Mouse (Mus musculus) kidney, adult 2 months (tissue): Measurements from ENCODE around the gene Ifi202b. TPM values are rescaled to one million over a fixed set of nuclear protein-coding genes. Genes with fewer than 3 reads are reported as not detected.
"Not testable (repeated sequence)": the region's sequence is repeated elsewhere in the genome, so short reads cannot be mapped to it uniquely, and the experiment has no call there.

Source experiments
- DNase-seq: peaks from one replicate; pipeline ENCODE4 v3.0.0; 2021
- H3K27ac ChIP-seq: fragments of 200-500 bp; 2 replicates; pipeline ENCODE4 v1.5.1; 2012; ENCODE audit warnings: low read depth, low read length, control low read depth, inconsistent platforms; ENCODE audit not compliant: insufficient read depth
- H3K27me3 ChIP-seq: fragments of 200-500 bp; replicated peaks from 2 replicates; pipeline ENCODE4 v1.6.1; 2012; ENCODE audit warnings: mild to moderate bottlenecking, moderate library complexity, low read length, inconsistent platforms; ENCODE audit not compliant: control insufficient read depth, insufficient read depth
- H3K36me3 ChIP-seq: fragments of 200-500 bp; 2 replicates; pipeline ENCODE4 v1.6.1; 2012; ENCODE audit warnings: mild to moderate bottlenecking, moderate library complexity, low read length, inconsistent platforms; ENCODE audit not compliant: control insufficient read depth, insufficient read depth
- H3K4me1 ChIP-seq: fragments of 200-500 bp; 2 replicates; pipeline ENCODE4 v1.6.1; 2011; ENCODE audit warnings: low read length; ENCODE audit not compliant: control insufficient read depth, insufficient read depth
- H3K4me3 ChIP-seq: fragments of 200-500 bp; 2 replicates; pipeline ENCODE4 v1.5.1; 2011; ENCODE audit warnings: mild to moderate bottlenecking, low read depth, low read length, control low read depth; ENCODE audit not compliant: insufficient read depth
- CTCF ChIP-seq: fragments of 200-500 bp; conservative IDR thresholded peaks from 2 replicates; pipeline ENCODE4 v1.5.1; 2011; ENCODE audit warnings: low read depth, mild to moderate bottlenecking, control low read depth, low read length, moderate library complexity, mixed read lengths; ENCODE audit not compliant: insufficient read depth, insufficient read length
- POLR2A ChIP-seq: fragments of 200-500 bp; IDR thresholded peaks from one replicate; pipeline ENCODE4 v1.6.1; 2011; ENCODE audit warnings: low read depth, low read length, control low read depth
- WGBS: fragments of 180-500 bp; shearing (Covaris S2); methylation state at CpG from one replicate; pipeline ENCODE4 v1.1.7; 2018; 5-methylcytosine and 5-hydroxymethylcytosine counted together
- polyA plus RNA-seq: library from polyadenylated mRNA; depleted of rRNA; stranded (reverse); fragments of >200 nt; gene quantifications from 2 replicates; pipeline ENCODE4 v1.2.3, GENCODE M21; 2012; rRNA removed

Gene Ifi202b
- not detected in 2 replicates for polyA plus RNA-seq

DNA sequence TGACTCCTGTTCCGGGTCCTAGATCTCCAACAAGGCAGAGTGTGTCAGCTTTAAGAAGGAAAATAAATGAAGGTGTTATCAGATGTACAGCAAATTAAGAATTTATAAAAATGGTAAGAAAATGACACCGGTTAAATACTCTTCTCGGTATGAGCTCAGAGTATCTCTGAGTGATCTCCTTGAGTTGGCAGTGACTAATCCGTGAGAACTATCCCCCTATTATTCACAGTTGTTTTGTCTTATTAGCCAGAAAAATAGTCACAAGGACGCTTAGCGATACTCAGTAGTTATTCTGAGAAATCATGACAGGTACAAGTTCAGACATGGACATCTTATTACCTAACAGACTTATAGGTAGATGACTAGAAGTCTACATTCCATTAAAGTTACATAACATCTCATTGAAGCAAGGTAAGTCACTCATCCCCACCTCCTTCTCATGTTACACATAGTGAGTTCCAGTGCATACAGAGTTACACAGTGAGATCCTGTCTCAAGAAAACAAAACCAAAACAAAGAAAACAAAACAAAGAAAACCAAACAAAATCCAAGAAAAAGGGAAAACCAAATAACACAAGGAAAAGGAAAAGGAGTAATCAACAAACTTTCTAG, at the start of gene Ifi202b:
Gene Ifi202b (minus strand): TSS at position 51 of the 612 bp plus-strand sequence.
- H3K4me1 ChIP-seq, H3K4me3 ChIP-seq, DNase-seq, H3K36me3 ChIP-seq, H3K27me3 ChIP-seq, H3K27ac ChIP-seq: not testable (repeated sequence)
- WGBS, result 87% methylated on average over 6 of the region's 6 CpGs

DNA sequence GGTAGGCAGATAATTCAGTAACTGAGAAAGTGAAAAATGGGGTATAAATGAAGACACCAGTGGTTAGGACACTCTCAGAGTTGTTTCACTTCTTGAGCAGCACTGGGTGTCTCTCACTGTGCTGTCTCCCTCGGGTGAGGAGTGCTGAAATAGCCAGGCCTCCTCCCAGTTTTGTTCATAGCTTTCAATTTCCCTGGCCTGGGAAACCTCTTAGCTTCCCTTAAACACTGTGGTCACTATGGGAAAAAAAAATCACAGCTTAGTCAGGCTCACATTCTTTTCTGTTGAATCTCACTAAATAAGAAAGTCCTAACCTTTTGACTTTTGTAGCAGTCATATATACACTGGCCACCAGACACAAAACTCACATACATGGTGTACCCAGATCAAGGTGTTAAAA, 49.2 kb upstream of the Ifi202b start, which contains the start of gene Ifi205:
Gene Ifi205 (minus strand): TSS at position 113 of the 400 bp plus-strand sequence.
- 31% methylated on average over 1 of the region's 1 CpGs for WGBS

DNA sequence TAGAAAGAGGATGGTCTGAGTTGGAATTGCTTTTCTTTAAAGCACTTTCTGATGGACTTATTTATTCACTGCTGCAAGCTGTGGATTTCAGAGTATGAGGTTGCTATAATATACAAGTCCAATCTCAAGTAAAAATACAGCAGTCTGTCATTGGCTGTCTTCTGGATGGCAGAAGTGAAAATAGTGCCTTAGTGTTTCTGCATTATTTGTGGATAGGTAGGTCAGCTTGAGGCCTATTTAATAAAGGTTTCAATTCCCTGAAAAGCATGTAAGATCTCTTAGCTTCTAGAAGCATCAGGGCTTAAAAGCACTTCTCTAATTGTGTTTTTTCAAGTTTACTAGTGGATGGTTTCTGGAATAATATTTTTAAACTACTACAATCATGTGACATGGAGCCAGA, 24.5 kb upstream of the Ifi202b start:
- not testable (repeated sequence) for H3K4me1 ChIP-seq, H3K36me3 ChIP-seq, H3K27me3 ChIP-seq, H3K27ac ChIP-seq, H3K4me3 ChIP-seq, DNase-seq

More for the DNA sequence above, 49.2 kb upstream of the Ifi202b start, which contains the start of gene Ifi205:
- Histone ChIP-seq H3K4me1 (no peaks in the 10 kb centered on the region), H3K27ac (no peak within 1 kb of the TSS), H3K4me3 (no peak within 1 kb of the TSS), H3K27me3 (no peaks in the 10 kb centered on the region), H3K36me3 (no peaks in the 10 kb centered on the region)
- TF ChIP-seq POLR2A (no peak), CTCF (no peak)
- DNase-seq, result no peak

- not testable (repeated sequence) for H3K27ac ChIP-seq, H3K36me3 ChIP-seq, DNase-seq, H3K27me3 ChIP-seq, H3K4me1 ChIP-seq, H3K4me3 ChIP-seq
- 71% methylated on average over 2 of the region's 3 CpGs for WGBS
These were observed 22.0 kb upstream of the Ifi202b start for GRCm38 (mm10) chr1:174004352-174005109.

DNA sequence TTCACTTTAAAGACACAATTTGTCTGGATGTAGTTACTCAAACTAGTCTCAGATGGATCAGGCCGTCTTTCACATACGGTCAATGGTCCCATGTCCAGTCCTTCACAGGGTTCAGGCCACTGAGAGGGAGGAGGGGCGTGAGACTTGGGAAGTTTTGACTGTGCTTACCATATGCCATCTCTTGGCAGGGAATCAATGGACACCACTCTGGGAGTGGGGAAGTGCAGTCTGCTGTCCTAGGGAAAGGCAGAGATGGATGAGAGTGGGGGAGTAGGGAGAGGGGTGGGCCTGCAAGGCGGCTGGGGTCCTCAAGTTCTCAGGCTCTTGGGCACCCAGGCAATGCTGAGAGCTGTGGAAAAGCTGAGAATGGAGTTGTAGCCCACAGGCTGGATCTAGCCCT, 12.5 kb upstream of the Ifi202b start:
- Histone ChIP-seq H3K4me1 (no peaks in the 10 kb centered on the region), H3K36me3 (no peaks in the 10 kb centered on the region), H3K27ac (no peak overlapping the region), H3K4me3 (no peak overlapping the region), H3K27me3 (no peaks in the 10 kb centered on the region)
- TF ChIP-seq POLR2A, result no peak
- no peak for TF ChIP-seq CTCF
- WGBS, result 77% methylated on average over 4 of the region's 4 CpGs
- no peak for DNase-seq

DNA sequence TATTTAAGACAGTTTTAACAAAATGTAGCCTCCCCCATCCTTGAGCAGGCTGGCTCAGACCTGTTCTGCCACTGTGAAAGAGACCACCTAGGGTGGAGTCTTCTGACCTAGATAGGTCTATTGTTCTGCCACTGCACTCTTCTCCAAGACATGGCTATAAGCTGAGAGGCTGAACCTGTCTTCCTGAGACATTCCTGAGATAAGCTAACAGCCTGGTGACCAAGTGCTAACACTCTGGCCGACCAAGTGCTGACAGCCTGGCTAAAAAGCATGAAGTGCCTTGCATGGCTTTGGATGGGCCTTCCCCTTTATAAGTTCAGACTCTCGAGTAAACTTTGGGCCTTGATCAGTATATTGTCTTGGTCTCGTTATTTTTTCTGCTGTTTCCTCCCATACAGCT, 1.5 kb downstream of the Ifi202b start:
- not testable (repeated sequence) for H3K27me3 ChIP-seq, H3K4me3 ChIP-seq, H3K27ac ChIP-seq, H3K36me3 ChIP-seq, H3K4me1 ChIP-seq, DNase-seq
- WGBS, result 54% methylated on average over 3 of the region's 3 CpGs

- Histone ChIP-seq H3K4me3 (no peak overlapping the region), H3K4me1 (no peaks in the 10 kb centered on the region), H3K27me3 (no peaks in the 10 kb centered on the region; the same call in 1 of the 2 replicates), H3K27ac (no peak overlapping the region), H3K36me3 (no peaks in the 10 kb centered on the region)
- DNase-seq, result no peak
- TF ChIP-seq CTCF (no peak), POLR2A (no peak)
These were observed 4.9 kb downstream of the Ifi202b start for GRCm38 (mm10) chr1:173977622-173978021.

GRCm38 (mm10) chr1:173973111-173973510, 9.4 kb downstream of the Ifi202b start:
- TF ChIP-seq POLR2A, result no peak
- no peak for TF ChIP-seq CTCF
- Histone ChIP-seq H3K27ac (no peak overlapping the region), H3K36me3 (no peaks in the 10 kb centered on the region), H3K4me1 (no peaks in the 10 kb centered on the region), H3K4me3 (no peak overlapping the region), H3K27me3 (no peaks in the 10 kb centered on the region; the same call in 1 of the 2 replicates)
- no peak for DNase-seq

DNA sequence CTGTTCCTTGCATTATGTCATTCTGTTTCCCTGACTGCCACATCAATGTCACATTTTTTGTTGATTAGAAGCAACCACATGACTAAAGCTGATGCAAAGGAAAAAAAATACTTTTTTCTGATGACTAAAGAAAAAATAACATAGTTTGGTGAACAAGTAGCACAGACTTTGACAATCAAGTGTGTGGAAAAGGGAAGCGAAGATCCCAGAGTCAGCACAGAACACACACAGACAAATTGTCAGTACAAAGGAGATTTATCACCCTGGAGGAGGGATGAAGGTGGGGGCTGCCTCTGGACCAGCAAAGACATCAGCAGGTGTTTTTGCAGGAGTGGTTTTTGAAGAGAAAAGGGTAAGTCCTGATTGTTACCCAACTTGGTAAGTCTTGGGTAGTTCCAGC, 21.1 kb downstream of the Ifi202b start:
- H3K4me1 ChIP-seq, DNase-seq, H3K27me3 ChIP-seq, H3K4me3 ChIP-seq, H3K36me3 ChIP-seq, H3K27ac ChIP-seq: not testable (repeated sequence)
- 49% methylated on average over 1 of the region's 1 CpGs for WGBS

- 39% methylated on average over 3 of the region's 3 CpGs for WGBS
- not testable (repeated sequence) for H3K4me3 ChIP-seq, H3K27me3 ChIP-seq, H3K27ac ChIP-seq, DNase-seq, H3K36me3 ChIP-seq, H3K4me1 ChIP-seq
These were observed 22.5 kb downstream of the Ifi202b start for GRCm38 (mm10) chr1:173959998-173960397.
